Mouse (Mus musculus) ES-Bruce4 (cell line): ENCODE data around the gene Olfr1299. TPM values are rescaled to one million over a fixed set of nuclear protein-coding genes. Genes with fewer than 3 reads are reported as not detected.

Source experiments
- H3K27ac ChIP-seq: 2 replicates; pipeline ENCODE4 v1.5.1; 2012; ENCODE audit warnings: low read length, inconsistent platforms; ENCODE audit not compliant: insufficient read depth
- H3K27me3 ChIP-seq: 2 replicates; pipeline ENCODE4 v1.6.1; 2012; ENCODE audit warnings: mild to moderate bottlenecking, low read length, inconsistent platforms; ENCODE audit not compliant: control insufficient read depth, poor library complexity, insufficient read depth, severe bottlenecking
- H3K36me3 ChIP-seq: 2 replicates; pipeline ENCODE4 v1.6.1; 2012; ENCODE audit warnings: inconsistent platforms, mild to moderate bottlenecking, low read length, moderate library complexity; ENCODE audit not compliant: control insufficient read depth, poor library complexity, insufficient read depth, severe bottlenecking
- H3K4me1 ChIP-seq: one replicate; pipeline ENCODE4 v1.8.1; 2011; ENCODE audit warnings: low read length; ENCODE audit not compliant: control insufficient read depth, insufficient read depth
- H3K4me3 ChIP-seq: 2 replicates; pipeline ENCODE4 v1.5.1; 2011; ENCODE audit warnings: low read depth, mild to moderate bottlenecking, low read length
- H3K9ac ChIP-seq: 2 replicates; pipeline ENCODE4 v1.6.1; 2012; ENCODE audit warnings: low read depth, mild to moderate bottlenecking, inconsistent platforms; ENCODE audit not compliant: poor library complexity, severe bottlenecking
- H3K9me3 ChIP-seq: replicated peaks from 2 replicates; pipeline ENCODE4 v1.6.1; 2012; ENCODE audit warnings: mild to moderate bottlenecking, low read length, inconsistent platforms; ENCODE audit not compliant: control insufficient read depth, poor library complexity, insufficient read depth, severe bottlenecking
- CTCF ChIP-seq: IDR thresholded peaks from one replicate; pipeline ENCODE4 v1.8.1; 2011; ENCODE audit warnings: low read depth, low read length
- EP300 ChIP-seq: IDR thresholded peaks from 2 replicates; pipeline ENCODE4 v1.6.1; 2011; ENCODE audit warnings: low read depth, low read length; ENCODE audit not compliant: insufficient read depth
- POLR2A ChIP-seq: IDR thresholded peaks from one replicate; pipeline ENCODE4 v1.8.1; 2011; ENCODE audit warnings: low read length; ENCODE audit not compliant: insufficient read depth
- polyA plus RNA-seq: library from polyadenylated mRNA; stranded (reverse); fragments of >200 nt; gene quantifications from 2 replicates; pipeline ENCODE4 v1.2.4, GENCODE M21; 2011; ENCODE audit warnings: low read depth; ENCODE audit not compliant: missing spikeins, insufficient read depth, insufficient read length

Gene Olfr1299
- polyA plus RNA-seq = not detected in 2 replicates

- Histone ChIP-seq H3K27ac (no peak within 1 kb of the TSS), H3K4me1 (no peaks in the 10 kb centered on the region), H3K4me3 (no peak within 1 kb of the TSS), H3K27me3 (no peaks in the 10 kb centered on the region), H3K36me3 (no peaks in the 10 kb centered on the region), H3K9me3 (no peaks in the 10 kb centered on the region), H3K9ac (no peak within 1 kb of the TSS)
- no peak for TF ChIP-seq POLR2A
- no peak for TF ChIP-seq EP300
- no peak for TF ChIP-seq CTCF
These were observed at the start of gene Olfr1299 for GRCm38 (mm10) chr2:111661119-111661518. Olfr1299 (plus strand) TSS chr2:111661419.

DNA sequence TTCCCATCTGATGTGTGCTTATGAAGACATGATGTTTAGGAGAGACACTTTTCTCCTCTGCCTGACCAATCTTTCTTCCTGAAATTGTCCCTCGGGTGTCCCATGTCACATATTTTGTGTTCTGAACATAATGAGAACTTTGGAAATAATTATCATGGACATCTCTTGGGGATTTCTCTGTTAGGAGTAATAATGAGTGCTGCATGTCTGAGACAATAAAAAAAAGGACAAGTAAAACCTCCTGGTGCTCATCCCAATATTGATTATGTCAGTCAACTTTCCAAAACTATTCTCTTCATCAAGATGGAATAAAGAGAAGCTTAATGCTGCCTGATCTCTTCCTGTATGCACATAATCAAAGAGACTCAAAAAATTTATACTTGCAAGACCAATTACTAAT is 34.8 kb upstream of the Olfr1299 start, which contains the start of gene Olfr1297:
Gene Olfr1297 (minus strand): TSS at position 101 of the 400 bp plus-strand sequence.
- no peak within 1 kb of the TSS for H3K9ac ChIP-seq
- H3K4me3 ChIP-seq = no peak within 1 kb of the TSS
- H3K9me3 ChIP-seq = no peaks in the 10 kb centered on the region
- H3K36me3 ChIP-seq = no peaks in the 10 kb centered on the region
- no peaks in the 10 kb centered on the region for H3K4me1 ChIP-seq
- no peaks in the 10 kb centered on the region for H3K27me3 ChIP-seq
- no peak for TF ChIP-seq POLR2A
- TF ChIP-seq CTCF = no peak
- TF ChIP-seq EP300 = no peak
- no peak within 1 kb of the TSS for H3K27ac ChIP-seq

DNA sequence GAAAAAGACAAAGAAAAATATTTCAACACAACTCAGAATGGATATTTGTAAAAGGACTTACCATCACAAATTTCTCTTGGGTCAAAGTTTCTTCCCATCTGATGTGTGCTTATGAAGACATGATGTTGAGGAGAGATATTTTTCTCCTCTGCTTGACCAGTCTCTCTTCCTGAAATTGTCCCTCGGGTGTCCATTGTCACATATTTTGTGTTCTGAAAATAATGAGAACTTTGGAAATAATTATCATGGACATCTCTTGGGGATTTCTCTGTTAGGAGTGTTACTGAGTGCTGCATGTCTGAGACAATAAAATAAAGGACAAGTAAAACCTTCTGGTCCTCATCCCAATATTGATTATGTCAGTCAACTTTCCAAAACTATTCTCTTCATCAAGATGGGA is 12.1 kb upstream of the Olfr1299 start, which contains the start of gene Olfr1298:
Gene Olfr1298 (minus strand): TSS at position 101 of the 400 bp plus-strand sequence.
- TF ChIP-seq EP300 (no peak), POLR2A (no peak), CTCF (no peak)
- Histone ChIP-seq H3K27ac (no peak within 1 kb of the TSS), H3K27me3 (no peaks in the 10 kb centered on the region), H3K36me3 (no peaks in the 10 kb centered on the region), H3K4me1 (no peaks in the 10 kb centered on the region), H3K4me3 (no peak within 1 kb of the TSS), H3K9me3 (no peaks in the 10 kb centered on the region), H3K9ac (no peak within 1 kb of the TSS)

Other genes starting within 250 kb of the Olfr1299 start
- not detected in 2 replicates for gene Olfr1286, start 238.3 kb upstream of the Olfr1299 start, polyA plus RNA-seq
- not detected in 2 replicates for gene Olfr1287, start 212.3 kb upstream of the Olfr1299 start, polyA plus RNA-seq
- not detected in 2 replicates for gene Olfr1288, start 187.3 kb upstream of the Olfr1299 start, polyA plus RNA-seq
- not detected in 2 replicates for gene Olfr1289, start 180.6 kb upstream of the Olfr1299 start, polyA plus RNA-seq
- not detected in 2 replicates for gene Olfr1290, start 167.6 kb upstream of the Olfr1299 start, polyA plus RNA-seq
- not detected in 2 replicates for gene Olfr1291-ps1, start 164.2 kb upstream of the Olfr1299 start, polyA plus RNA-seq
- not detected in 2 replicates for gene Olfr1293-ps, start 136.2 kb upstream of the Olfr1299 start, polyA plus RNA-seq
- not detected in 2 replicates for gene Olfr1294, start 121.1 kb upstream of the Olfr1299 start, polyA plus RNA-seq
- not detected in 2 replicates for gene Olfr1295, start 91.7 kb upstream of the Olfr1299 start, polyA plus RNA-seq
- gene Olfr1297, start 34.9 kb upstream of the Olfr1299 start, polyA plus RNA-seq = not detected in 2 replicates
- gene Olfr1298, start 12.2 kb upstream of the Olfr1299 start, polyA plus RNA-seq = not detected in 2 replicates
- gene Olfr1301, start 89.6 kb downstream of the Olfr1299 start, polyA plus RNA-seq = not detected in 2 replicates
- gene Olfr1302, start 116.0 kb downstream of the Olfr1299 start, polyA plus RNA-seq = not detected in 2 replicates
- not detected in 2 replicates for gene Olfr1303, start 158.9 kb downstream of the Olfr1299 start, polyA plus RNA-seq
- gene Olfr1305, start 215.7 kb downstream of the Olfr1299 start, polyA plus RNA-seq = not detected in 2 replicates